Mouse (Mus musculus) kidney, embryonic 15.5 days (tissue): ENCODE measurements around the gene Bst2. TPM values are rescaled to one million over a fixed set of nuclear protein-coding genes. Genes with fewer than 3 reads are reported as not detected.
A peak's percentile ranks its signal among the peaks of the same experiment; 100 is the strongest.

ENCODE experiments used
- ATAC-seq: fragments of 200-750 bp; cut with Nextera tagmentation; replicated peaks from 2 replicates; pipeline ENCODE4 v1.8.0; 2017; ENCODE audit warnings: moderate TSS enrichment; ENCODE audit not compliant: low FRiP score
- H3K27ac ChIP-seq: fragments of 300-500 bp; sonication (generic); 2 replicates; pipeline ENCODE4 v1.5.1; 2015; ENCODE audit warnings: mild to moderate bottlenecking, inconsistent platforms
- H3K27me3 ChIP-seq: fragments of 300-500 bp; sonication (generic); 2 replicates; pipeline ENCODE4 v1.6.1; 2015; ENCODE audit warnings: inconsistent platforms
- H3K36me3 ChIP-seq: fragments of 300-500 bp; sonication (generic); 2 replicates; pipeline ENCODE4 v1.6.1; 2015; ENCODE audit warnings: inconsistent platforms
- H3K4me1 ChIP-seq: fragments of 300-500 bp; sonication (generic); 2 replicates; pipeline ENCODE4 v1.6.1; 2015; ENCODE audit warnings: inconsistent platforms
- H3K4me2 ChIP-seq: fragments of 300-500 bp; sonication (generic); 2 replicates; pipeline ENCODE4 v1.6.1; 2015; ENCODE audit warnings: moderate library complexity, mild to moderate bottlenecking, inconsistent platforms
- H3K4me3 ChIP-seq: fragments of 300-500 bp; sonication (generic); replicated peaks from 2 replicates; pipeline ENCODE4 v1.5.1; 2015; ENCODE audit warnings: mild to moderate bottlenecking, inconsistent platforms
- H3K9ac ChIP-seq: fragments of 300-500 bp; sonication (generic); 2 replicates; pipeline ENCODE4 v1.6.1; 2015; ENCODE audit warnings: mild to moderate bottlenecking, inconsistent platforms
- H3K9me3 ChIP-seq: fragments of 300-500 bp; sonication (generic); replicated peaks from 2 replicates; pipeline ENCODE4 v1.6.1; 2016; ENCODE audit warnings: inconsistent platforms
- WGBS: fragments of 180-500 bp; shearing (Covaris S2); methylation state at CpG from one replicate; pipeline ENCODE4 v1.1.7; 2015; ENCODE audit warnings: mixed read lengths; 5-methylcytosine and 5-hydroxymethylcytosine counted together
- polyA plus RNA-seq: library from polyadenylated mRNA; unstranded; fragments of >200 nt; fragmentation: Nextera tagmentation; extraction: Ambion mirVana; gene quantifications from 2 replicates; pipeline ENCODE4 v1.2.1, GENCODE M21; 2015

The Bst2 gene
- polyA plus RNA-seq, 1 experiment from 2014 or later, result 53.0 TPM

DNA sequence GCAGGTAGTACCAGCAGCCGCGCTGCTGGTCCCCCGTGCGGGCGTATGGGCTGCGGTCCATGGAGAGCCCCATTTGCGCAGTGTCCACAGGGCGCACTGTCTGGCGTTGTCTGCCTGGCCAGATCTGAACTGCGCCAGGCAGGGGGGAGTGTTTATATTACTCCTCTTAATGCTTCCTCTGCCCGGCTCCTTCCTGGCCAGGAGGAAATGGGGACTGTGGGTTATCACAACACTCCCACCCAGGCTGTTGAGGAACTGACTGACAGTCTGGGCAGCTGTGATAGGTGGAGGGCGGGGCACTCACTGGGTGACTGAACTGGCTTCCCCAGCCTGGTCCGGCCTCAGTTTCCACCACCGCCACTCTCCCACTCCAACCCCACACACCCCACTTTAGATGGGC, 25.6 kb downstream of the Bst2 start, which contains the start of gene Plvap:
TSS of gene Plvap (minus strand) at position 109 of the 400 bp plus-strand sequence.
- peak within 1 kb of the TSS; percentile 46 for H3K4me2 ChIP-seq

DNA sequence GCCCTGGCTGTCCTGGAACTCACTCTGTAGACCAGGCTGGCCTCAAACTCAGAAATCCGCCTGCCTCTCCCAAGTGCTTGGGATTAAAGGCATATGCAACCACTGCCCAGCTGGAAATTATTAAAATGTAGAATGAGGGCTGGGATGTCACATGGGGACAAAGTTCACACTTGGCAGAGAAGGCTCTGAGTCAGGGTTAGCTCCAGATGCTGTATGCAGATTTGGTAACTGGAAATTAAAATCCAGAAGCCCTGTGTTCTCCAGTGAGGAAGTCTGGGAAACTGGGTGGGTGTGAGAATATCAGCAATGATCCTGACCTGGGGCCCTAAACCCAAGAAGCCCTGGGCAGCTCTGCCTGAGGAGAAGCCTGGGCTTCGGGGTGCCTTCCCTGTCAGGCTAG, 27.9 kb downstream of the Bst2 start:
- Histone ChIP-seq H3K36me3 (no peaks in the 10 kb centered on the region), H3K4me1 (peaks cover 23% of the 10 kb centered on the region), H3K27me3 (peaks cover 51% of the 10 kb centered on the region), H3K9ac (peak overlapping the region; percentile 24; the same call in 1 of the 2 replicates), H3K4me3 (peak overlapping the region; percentile 29), H3K27ac (no peak overlapping the region), H3K9me3 (no peaks in the 10 kb centered on the region), H3K4me2 (peak overlapping the region; percentile 46)
- 78% methylated on average over 2 of the region's 2 CpGs for WGBS
- no peak for ATAC-seq

More for the DNA sequence above, 25.6 kb downstream of the Bst2 start, which contains the start of gene Plvap:
- Histone ChIP-seq H3K4me1 (peaks cover 24% of the 10 kb centered on the region), H3K27me3 (peaks cover 37% of the 10 kb centered on the region), H3K36me3 (no peaks in the 10 kb centered on the region), H3K9ac (no peak within 1 kb of the TSS), H3K4me3 (peak within 1 kb of the TSS; percentile 29), H3K27ac (peak within 1 kb of the TSS; percentile 24; the same call in 1 of the 2 replicates), H3K9me3 (no peaks in the 10 kb centered on the region)
- ATAC-seq, result peak; percentile 24; the same call in 1 of the 2 replicates
- 24% methylated on average over 14 of the region's 14 CpGs for WGBS

DNA sequence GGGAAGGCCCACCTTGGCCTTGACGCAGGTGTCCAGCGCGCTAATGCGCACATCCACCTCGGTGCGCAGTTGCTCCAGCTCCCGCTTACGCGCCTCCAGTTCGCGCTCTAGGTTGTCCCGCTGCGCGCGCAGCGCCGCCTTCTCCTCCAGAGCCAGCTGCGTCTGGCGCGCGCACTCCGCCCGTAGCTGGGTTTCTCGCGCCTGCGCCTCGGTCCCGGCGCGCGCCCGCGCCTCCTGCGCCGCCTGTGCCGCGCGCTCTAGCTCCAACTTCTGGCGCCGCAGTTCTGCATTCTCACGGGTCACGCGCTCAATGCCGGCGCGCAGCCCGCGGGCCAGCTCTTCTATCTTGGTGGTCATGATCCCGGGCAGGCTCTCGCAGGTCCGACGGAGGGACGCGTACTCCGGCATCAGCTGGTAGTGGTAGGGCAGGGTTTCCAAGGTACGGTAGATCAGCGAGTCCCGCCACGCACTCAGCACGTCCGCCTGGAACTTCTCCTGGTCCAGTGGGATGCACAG, 29.6 kb downstream of the Bst2 start:
- WGBS, result under 1% methylated on average over 61 of the region's 61 CpGs
- H3K4me1 ChIP-seq, result peaks cover 23% of the 10 kb centered on the region
- H3K27ac ChIP-seq, result no peak overlapping the region
- H3K4me3 ChIP-seq, result peak overlapping the region; percentile 51
- H3K9me3 ChIP-seq, result no peaks in the 10 kb centered on the region
- H3K36me3 ChIP-seq, result no peaks in the 10 kb centered on the region
- peak overlapping the region; percentile 44 for H3K9ac ChIP-seq
- peak overlapping the region; percentile 90 for H3K4me2 ChIP-seq
- H3K27me3 ChIP-seq, result peaks cover 50% of the 10 kb centered on the region
- peak; percentile 70 for ATAC-seq

DNA sequence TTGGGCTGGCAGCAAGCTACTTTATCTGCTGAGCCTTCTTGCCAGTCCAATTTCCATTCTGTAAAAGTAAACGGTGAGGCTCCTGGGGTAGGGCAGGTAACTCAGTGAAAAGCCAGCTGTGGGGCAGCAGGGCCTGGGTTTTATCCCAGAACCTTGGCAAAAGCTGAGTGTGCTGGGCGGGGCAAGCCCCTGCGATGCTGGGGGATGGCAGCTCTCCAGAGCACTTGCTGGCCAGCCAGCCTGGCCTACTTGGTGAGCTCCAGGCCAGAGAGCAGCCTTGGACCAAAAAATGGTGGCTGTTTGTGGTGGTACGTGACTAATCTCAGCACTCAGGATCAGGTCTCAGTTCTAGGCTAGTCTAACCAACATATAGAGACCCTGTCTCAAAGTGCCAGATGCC, 31.3 kb downstream of the Bst2 start:
- WGBS, result 89% methylated on average over 4 of the region's 4 CpGs
- Histone ChIP-seq H3K4me2 (no peak overlapping the region), H3K4me1 (peaks cover 17% of the 10 kb centered on the region), H3K4me3 (no peak overlapping the region), H3K27ac (no peak overlapping the region), H3K9me3 (no peaks in the 10 kb centered on the region), H3K27me3 (peaks cover 48% of the 10 kb centered on the region), H3K9ac (no peak overlapping the region), H3K36me3 (no peaks in the 10 kb centered on the region)
- no peak for ATAC-seq

DNA sequence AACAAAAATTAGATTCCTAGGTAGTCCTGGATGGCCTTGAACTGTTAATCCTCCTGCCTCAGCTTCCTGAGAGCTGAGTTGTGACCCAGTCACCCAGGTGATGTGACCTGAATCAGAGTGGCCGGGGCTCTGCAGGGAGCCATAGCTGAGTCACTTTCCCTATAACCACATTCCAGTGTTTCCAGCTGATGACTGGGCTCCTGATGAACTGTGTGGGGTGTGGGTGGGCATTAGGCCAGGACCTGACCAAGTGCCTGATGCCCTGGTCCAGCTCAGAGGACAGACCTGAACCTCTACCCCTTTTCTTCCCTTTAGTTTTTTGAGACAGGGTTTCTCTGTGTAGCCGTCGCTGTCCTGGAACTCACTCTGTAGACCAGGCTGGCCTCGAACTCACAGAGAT, 31.9 kb downstream of the Bst2 start:
- 95% methylated on average over 4 of the region's 4 CpGs for WGBS
- H3K36me3 ChIP-seq, result no peaks in the 10 kb centered on the region

DNA sequence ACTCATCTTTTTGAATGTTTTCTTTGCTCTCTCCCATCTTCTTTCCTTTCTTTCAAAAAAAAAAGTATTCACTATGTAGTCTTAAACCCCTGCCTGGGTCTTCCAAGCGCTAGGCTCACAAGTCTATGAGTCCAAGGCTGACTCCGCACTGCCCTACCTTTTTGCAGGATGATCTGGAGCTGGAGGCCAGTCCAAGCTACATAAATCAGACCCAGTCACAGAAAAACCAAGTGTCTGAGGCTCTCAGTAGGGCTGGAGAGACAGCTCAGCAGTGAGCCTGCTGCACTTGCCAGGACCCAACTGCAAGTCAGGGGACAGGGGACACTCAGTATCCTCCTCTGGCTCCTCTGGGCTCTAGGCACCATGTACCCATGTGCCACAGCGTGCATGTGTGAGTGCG, 32.9 kb downstream of the Bst2 start:
- Histone ChIP-seq H3K9ac (no peak overlapping the region), H3K27ac (0 out of 2 replicates have a peak overlapping the region, but pooled peaks have one; percentile 37), H3K9me3 (no peaks in the 10 kb centered on the region), H3K4me2 (no peak overlapping the region), H3K4me3 (no peak overlapping the region), H3K36me3 (no peaks in the 10 kb centered on the region), H3K27me3 (peaks cover 39% of the 10 kb centered on the region), H3K4me1 (peaks cover 29% of the 10 kb centered on the region)
- ATAC-seq, result no peak
- WGBS, result 81% methylated on average over 4 of the region's 4 CpGs

More for the DNA sequence above, 31.9 kb downstream of the Bst2 start:
- Histone ChIP-seq H3K4me2 (no peak overlapping the region), H3K9ac (no peak overlapping the region), H3K9me3 (no peaks in the 10 kb centered on the region), H3K4me3 (no peak overlapping the region), H3K27me3 (peaks cover 48% of the 10 kb centered on the region), H3K4me1 (peaks cover 23% of the 10 kb centered on the region), H3K27ac (no peak overlapping the region)
- no peak for ATAC-seq

DNA sequence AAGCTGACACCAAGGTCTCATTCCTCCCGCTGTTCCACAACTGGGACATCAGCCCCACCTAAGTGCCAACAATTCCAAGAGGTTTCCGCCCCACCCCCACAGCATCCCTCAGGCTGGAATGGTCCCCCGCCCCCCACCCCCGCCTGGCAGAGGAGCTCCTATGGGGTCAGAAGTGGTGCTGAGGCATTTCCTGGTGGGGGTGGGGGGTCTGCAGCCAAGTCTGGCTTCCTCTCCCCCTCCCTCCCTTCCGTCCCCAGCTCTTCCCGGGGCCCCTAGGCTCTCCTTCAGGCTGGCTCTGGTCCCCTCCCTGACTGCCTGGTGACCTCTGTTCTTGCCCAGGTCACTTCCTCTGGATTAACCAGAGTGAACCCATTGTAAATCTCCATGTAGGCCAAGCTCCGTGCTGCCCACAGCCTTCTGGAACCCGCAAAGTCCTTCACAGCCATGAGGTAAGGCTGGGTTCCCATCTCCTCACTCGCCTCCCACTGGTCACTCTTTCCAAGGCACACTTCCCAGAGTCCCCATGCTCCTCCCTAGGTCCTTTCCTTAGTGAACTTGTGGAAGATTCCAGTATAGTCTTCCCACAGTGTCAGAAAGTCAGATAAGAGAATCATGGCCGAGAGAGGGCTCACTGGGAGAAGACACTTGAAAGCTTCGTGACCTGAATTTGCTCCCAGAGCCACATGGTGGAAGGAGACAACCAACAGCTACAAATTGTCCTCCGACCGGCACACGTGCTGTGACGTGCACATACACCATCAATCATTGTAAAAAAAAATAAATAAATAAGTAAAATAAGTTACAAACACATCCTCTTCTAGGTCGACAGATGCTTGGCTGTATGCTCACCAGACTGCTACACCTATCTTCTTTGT, 38.2 kb downstream of the Bst2 start:
- peak; percentile 24; the same call in 1 of the 2 replicates for ATAC-seq
- H3K36me3 ChIP-seq, result peaks cover 6% of the 10 kb centered on the region
- H3K27ac ChIP-seq, result peak overlapping the region; percentile 90
- peaks cover 59% of the 10 kb centered on the region for H3K4me1 ChIP-seq
- H3K4me3 ChIP-seq, result no peak overlapping the region
- H3K4me2 ChIP-seq, result peak overlapping the region; percentile 9
- 21% methylated on average over 15 of the region's 16 CpGs for WGBS
- no peaks in the 10 kb centered on the region for H3K27me3 ChIP-seq
- H3K9me3 ChIP-seq, result no peaks in the 10 kb centered on the region
- no peak overlapping the region for H3K9ac ChIP-seq

DNA sequence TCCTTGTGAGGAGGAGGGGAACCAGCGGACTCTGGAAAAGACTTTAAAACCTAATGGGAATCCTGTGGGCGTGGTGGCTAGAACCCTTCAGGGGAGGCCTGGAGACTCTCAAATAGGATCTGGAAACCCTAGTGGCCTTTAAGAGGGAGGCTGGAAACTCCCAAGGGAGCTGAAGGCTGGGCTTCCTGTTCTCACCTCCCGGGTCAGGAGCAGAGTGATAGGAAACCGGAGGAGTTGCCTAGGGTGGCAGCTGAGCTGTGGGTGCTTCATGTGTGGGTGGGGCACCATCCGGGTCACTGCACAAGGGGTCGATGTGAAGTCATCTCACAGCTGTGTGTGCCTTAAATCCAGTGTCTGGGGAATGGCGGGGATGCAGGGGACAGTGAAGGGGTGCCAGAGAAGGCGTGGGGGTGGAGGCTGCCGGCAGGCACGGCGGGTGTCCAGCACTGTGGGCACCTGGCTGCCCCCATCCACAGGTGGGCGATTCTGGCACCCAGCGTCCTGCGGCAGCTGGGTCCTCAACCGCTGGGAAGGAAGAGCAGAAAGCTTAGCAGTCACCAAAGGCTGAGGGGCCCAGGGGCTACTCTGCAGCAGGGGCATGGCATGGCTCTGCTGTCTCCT, 39.3 kb downstream of the Bst2 start:
- peak; percentile 33 for ATAC-seq
- H3K9ac ChIP-seq, result 0 out of 2 replicates have a peak overlapping the region, but pooled peaks have one; percentile 4

DNA sequence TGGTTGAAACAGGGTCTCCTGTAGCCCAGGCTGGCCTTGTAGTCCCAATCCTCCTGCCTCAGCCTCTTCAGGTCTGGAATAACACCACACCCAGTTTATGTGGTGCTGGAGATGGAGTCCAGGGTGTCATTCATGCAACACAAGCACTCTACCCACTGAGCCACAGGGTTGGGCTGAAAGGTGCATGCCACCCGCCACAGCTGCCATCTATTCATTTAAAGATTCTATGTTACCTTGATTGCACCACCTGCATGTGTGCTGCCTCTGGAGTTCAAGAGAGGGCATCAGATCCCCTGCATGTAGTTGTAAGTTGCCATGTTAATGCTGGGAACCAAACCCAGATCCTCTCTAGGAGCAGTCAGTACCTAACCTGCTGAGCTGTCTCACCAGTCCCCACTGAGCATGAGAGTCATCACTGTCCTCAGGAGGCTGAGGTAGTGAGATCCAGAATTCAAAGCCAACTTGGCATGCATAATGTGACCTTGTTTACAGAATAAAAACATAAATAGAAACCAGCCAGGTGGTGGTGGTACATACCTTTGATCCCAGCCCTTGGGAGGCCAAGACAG, 40.1 kb downstream of the Bst2 start:
- no peaks in the 10 kb centered on the region for H3K27me3 ChIP-seq
- no peaks in the 10 kb centered on the region for H3K9me3 ChIP-seq
- WGBS, result 78% methylated on average over 1 of the region's 1 CpGs
- H3K27ac ChIP-seq, result peak overlapping the region; percentile 90
- H3K4me1 ChIP-seq, result peaks cover 59% of the 10 kb centered on the region
- no peak for ATAC-seq
- no peak overlapping the region for H3K4me3 ChIP-seq
- H3K4me2 ChIP-seq, result no peak overlapping the region
- peaks cover 23% of the 10 kb centered on the region for H3K36me3 ChIP-seq
- H3K9ac ChIP-seq, result no peak overlapping the region

More for the DNA sequence above, 39.3 kb downstream of the Bst2 start:
- Histone ChIP-seq H3K4me3 (no peak overlapping the region), H3K4me2 (peak overlapping the region; percentile 9), H3K27me3 (no peaks in the 10 kb centered on the region), H3K9me3 (no peaks in the 10 kb centered on the region), H3K4me1 (peaks cover 59% of the 10 kb centered on the region), H3K36me3 (peaks cover 14% of the 10 kb centered on the region), H3K27ac (peak overlapping the region; percentile 90)
- 5% methylated on average over 15 of the region's 15 CpGs for WGBS

DNA sequence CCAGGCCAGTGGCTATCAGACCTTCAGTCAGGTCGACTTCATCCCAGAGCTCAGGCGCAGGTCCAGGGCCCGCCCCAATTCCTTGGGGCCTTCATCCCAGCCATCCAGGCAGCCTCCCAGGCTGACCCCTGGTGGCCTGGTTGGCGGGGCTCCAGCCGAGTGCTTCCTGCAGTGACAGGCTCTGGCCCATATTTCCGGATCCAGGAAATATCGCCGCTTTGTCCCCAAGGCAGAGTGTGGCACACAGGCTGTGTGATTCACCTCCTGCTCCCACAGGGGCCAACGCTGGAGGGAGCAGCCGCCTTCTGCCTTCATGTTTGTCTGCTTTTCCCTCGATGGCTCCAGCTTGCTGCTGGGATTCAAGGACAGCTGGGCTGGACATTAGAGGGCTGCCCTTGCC, 40.8 kb downstream of the Bst2 start:
- Histone ChIP-seq H3K4me3 (no peak overlapping the region), H3K9me3 (no peaks in the 10 kb centered on the region), H3K27ac (peak overlapping the region; percentile 90), H3K36me3 (peaks cover 28% of the 10 kb centered on the region), H3K4me2 (no peak overlapping the region; the same call in 1 of the 2 replicates), H3K9ac (0 out of 2 replicates have a peak overlapping the region, but pooled peaks have one; percentile 12), H3K27me3 (no peaks in the 10 kb centered on the region), H3K4me1 (peaks cover 59% of the 10 kb centered on the region)
- WGBS, result 11% methylated on average over 11 of the region's 11 CpGs
- peak; percentile 30 for ATAC-seq

DNA sequence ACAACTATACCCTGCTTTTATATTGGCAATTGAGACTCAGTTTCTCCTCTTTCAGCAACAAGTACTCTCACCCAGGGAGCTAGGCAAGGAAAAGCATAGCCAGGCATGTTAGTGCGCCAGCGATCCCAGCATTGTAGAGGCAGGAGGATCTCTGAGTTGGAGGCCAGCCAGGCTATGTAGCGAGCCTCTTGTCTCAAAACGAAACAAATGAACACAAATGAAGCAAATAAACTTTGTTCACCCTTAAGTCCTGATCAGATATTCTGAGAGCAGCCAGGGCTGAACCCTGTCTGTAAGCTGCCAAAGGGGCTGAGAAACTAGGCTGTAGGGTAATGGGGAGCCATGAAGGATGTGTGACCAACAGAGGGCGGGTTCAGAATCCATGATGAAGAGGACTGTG, 41.4 kb downstream of the Bst2 start:
- Histone ChIP-seq H3K4me3 (no peak overlapping the region), H3K27ac (peak overlapping the region; percentile 90), H3K27me3 (no peaks in the 10 kb centered on the region), H3K9ac (no peak overlapping the region), H3K36me3 (peaks cover 35% of the 10 kb centered on the region), H3K4me2 (no peak overlapping the region; the same call in 1 of the 2 replicates), H3K4me1 (peaks cover 58% of the 10 kb centered on the region), H3K9me3 (no peaks in the 10 kb centered on the region)
- no peak for ATAC-seq
- 81% methylated on average over 5 of the region's 5 CpGs for WGBS
